Mouse (Mus musculus): Measurements from ENCODE around the gene Micu1.

GRCm38 (mm10) chr10:59793454-59793853, 91.2 kb downstream of the Micu1 start:
- TF ChIP-seq CTCF (IDR thresholded peaks at IDR 0.05; ENCODE audit: insufficient read depth, low read depth, low read length), result no peak
- TF ChIP-seq POLR2A (IDR thresholded peaks at IDR 0.05; ENCODE audit: insufficient read depth, low read depth, low read length), result no peak

Data from olfactory bulb, adult 2 months (tissue).